Mouse (Mus musculus): ENCODE results near the gene Bmp4.

Gene Bmp4

GRCm38 (mm10) chr14:46385701-46386477 is 4.6 kb downstream of the Bmp4 start:
- no peak for DNase-seq

- no peak for DNase-seq
Measured at GRCm38 (mm10) chr14:46384946-46385691, 5.3 kb downstream of the Bmp4 start.

- DNase-seq = no peak
Measured at GRCm38 (mm10) chr14:46381457-46381856, 9.0 kb downstream of the Bmp4 start.

- no peak for DNase-seq
Measured at GRCm38 (mm10) chr14:46380286-46380721, 10.2 kb downstream of the Bmp4 start.

GRCm38 (mm10) chr14:46379285-46379684 is 11.2 kb downstream of the Bmp4 start, which contains the start of gene Gm15217:
Gene Gm15217, plus strand, starts transcription at chr14:46379414.
- DNase-seq = no peak

GRCm38 (mm10) chr14:46375796-46376195 is 14.7 kb downstream of the Bmp4 start:
- DNase-seq = no peak

- no peak for DNase-seq
Measured at GRCm38 (mm10) chr14:46372452-46372851, 18.0 kb downstream of the Bmp4 start.

GRCm38 (mm10) chr14:46363209-46363608 is 27.3 kb downstream of the Bmp4 start:
- no peak for DNase-seq

GRCm38 (mm10) chr14:46357696-46358095 is 32.8 kb downstream of the Bmp4 start:
- no peak for DNase-seq

GRCm38 (mm10) chr14:46357286-46357685 is 33.2 kb downstream of the Bmp4 start:
- DNase-seq = no peak

- no peak for DNase-seq
Measured at GRCm38 (mm10) chr14:46344750-46345149, 45.7 kb downstream of the Bmp4 start.

GRCm38 (mm10) chr14:46338801-46339200 is 51.7 kb downstream of the Bmp4 start:
- no peak for DNase-seq

Measured in thymus, postnatal 25 days (tissue).